Mouse (Mus musculus): ENCODE measurements around the gene Pon3. TPM values are rescaled to one million over a fixed set of nuclear protein-coding genes. Genes with fewer than 3 reads are reported as not detected.

Gene Pon3
- total RNA-seq (2021) = 100 to 1,000 TPM in 1 of 2 experiments, 10 to 100 TPM in 1; 79.0 to 204 TPM
- polyA plus RNA-seq (2012; rRNA removed) = 18.1 and 26.5 TPM in 2 replicates
- long read RNA-seq, transcript Pon3-201 (9 exons, 1,837 nt) = major isoform, 14 of 23 reads
- long read RNA-seq, partial matches to known transcripts = 1 of 23 reads
- long read RNA-seq, other reads (novel, unspliced or antisense) = 4 of 23 reads

DNA sequence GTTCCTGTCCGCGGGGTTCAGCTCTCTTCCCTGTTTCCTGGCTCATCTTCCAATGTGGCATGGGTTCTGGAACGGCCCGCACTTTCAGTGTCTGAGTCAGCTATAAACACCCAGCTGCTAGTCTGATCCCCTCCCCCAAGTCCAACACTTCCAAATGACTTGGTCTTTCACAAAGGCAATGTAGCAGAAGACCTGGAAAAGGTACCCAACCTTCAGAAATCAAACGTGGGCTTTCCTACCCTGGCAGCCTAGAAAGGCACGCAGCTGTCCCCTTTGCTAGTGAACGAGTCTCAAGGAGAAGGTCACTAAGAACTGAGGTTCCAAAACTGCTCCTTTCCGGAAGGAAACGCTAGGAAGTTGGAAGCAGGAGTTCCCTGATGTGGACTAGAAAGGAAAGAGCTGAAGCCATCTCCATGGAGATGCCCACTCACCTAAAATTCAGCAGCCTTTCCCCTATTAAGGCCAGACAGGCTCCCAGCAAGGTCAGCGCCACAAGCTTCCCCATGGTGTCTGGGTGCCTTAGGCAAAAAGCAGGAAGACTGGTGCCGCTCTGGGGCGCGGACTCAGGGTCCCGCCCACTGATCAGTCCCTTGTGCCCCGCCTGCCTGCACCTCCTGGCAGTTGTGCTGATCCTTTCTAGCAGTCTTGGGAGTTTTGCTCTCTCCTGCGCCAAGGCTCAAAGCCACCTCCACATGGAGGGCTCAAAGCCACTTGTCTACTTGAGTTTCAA lies at the start of gene Pon3:
Gene Pon3 (minus strand): TSS at position 565 of the 730 bp plus-strand sequence.
- DNase-seq = peak; percentile 88

GRCm38 (mm10) chr6:5304956-5305355 lies 48.9 kb upstream of the Pon3 start:
- no peak for DNase-seq

DNA sequence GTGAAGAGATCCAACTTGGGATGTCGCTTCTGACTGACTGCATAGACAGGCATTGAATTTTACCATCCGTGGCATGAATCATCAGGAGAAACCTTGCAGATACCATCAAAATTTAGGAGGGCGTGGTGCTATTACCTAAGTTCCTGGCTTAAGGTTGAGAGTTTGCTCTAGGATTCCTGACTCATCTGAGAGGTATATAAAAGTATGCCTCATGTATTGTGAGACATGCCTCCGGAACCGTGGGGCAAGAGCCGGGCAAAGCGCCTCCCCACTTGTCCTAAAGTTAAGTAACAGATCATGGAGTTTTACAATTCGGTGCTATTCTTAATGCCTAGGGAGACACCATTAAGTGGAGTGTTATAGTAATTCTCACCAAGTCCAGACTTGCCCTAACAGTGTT lies 44.5 kb upstream of the Pon3 start:
- DNase-seq = no peak

DNA sequence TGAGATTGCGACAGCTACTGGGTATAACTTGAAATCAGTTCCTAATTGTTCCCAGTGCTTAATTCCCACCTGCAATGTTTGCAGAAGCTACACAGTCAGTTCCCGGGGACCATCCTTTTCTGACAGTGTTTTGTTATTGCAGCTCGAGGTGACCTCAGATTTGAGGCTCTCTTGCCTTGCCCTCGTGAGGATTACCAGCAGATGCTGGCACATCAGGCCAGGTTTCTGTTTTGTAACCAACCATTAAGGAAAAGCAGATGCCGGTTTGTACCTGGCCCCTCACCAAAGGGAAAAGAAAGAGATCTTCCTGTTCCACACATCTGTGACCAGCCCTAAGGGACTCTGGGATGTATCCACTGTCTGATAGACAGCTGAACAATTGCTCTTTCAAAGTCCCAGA lies 43.5 kb upstream of the Pon3 start:
- DNase-seq = no peak

DNA sequence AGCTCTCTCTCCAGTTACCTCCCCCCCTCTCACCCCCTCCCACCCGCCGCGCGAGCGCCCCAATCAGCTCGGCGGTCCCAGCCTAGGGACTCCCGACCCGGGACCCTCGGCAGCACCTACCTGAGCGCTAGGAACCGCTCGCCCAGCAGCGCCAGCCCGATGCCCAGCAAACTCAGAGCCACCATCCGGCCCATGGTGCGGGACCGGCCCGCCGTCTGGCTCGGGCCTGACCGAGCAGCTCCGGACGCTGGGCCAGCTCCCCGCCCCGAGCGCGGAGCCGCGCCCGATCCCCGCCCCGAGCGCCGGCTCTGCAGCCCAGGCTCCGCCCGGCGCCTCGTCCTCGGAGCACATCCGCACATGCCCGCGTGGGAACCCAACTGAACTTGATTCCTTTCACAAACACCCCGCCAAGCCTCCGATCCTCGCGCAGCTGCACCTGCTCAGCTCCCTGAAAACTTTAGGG lies 42.0 kb upstream of the Pon3 start, which contains the start of gene Pon2:
Gene Pon2 (minus strand): TSS at position 364 of the 463 bp plus-strand sequence.
- peak; percentile 94 for DNase-seq

GRCm38 (mm10) chr6:5297321-5298091 lies 41.4 kb upstream of the Pon3 start:
- DNase-seq = peak; percentile 76

DNA sequence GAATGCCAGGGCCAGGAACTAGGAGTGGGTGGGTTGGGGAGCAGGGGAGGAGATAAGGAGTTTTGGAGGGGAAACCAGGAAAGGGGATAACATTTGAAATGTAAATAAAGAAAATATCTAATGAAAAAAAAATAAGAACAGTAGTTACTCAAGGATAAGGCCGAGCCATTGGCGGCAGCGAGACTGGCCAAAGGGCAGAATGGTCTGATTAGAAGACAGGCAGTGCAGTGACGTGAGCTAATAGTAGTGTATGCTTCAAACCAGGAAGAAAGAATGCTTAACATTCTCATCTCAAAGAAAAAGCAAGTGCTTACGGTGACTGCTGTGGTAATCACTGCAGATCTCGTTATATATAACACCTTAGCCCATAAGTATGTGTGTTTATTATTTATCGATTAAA lies 40.0 kb upstream of the Pon3 start:
- DNase-seq = no peak

- no peak for DNase-seq
Observed at GRCm38 (mm10) chr6:5294659-5295449, 38.8 kb upstream of the Pon3 start.

DNA sequence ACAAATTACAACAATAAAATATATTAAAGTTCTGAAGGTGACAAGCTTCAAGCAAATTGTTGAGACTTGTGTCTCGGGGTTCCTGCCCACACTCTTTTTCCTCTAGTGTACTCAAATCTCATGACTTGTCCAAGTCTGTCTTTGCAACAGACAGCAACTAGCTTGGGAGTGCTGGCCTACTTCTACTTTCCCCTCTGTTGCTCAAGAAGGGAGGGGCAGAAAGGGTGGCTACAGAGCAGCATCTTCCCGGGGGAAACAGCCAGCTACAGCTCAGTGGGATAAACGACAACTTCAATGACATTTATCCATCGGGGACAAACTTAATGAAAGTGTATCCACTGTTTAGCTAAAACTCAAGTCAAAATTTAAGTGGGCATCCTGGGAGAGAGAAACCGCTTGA lies 36.8 kb upstream of the Pon3 start:
- no peak for DNase-seq

- DNase-seq = no peak
Observed at GRCm38 (mm10) chr6:5291450-5291849, 35.4 kb upstream of the Pon3 start.

DNA sequence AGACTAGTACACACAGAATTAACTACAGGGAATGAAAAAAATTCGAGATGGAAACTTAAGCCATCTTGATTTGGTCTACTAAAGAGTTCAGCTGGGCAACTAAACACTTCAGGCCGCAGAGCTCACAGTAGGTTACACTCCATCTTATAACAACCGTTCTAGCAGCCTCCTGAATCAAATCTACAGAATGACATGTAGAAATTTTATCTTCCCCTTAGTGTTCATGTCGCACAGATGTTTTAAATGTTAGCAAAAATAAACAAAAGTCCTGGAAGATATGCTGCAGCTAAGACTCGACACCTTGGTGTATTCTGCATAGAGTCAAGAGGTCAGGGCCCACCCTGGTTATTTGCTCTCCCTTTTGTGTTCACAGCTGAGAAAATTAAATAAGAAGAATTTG lies 31.8 kb upstream of the Pon3 start:
- DNase-seq = no peak

- DNase-seq = no peak
Observed at GRCm38 (mm10) chr6:5287392-5287791, 31.3 kb upstream of the Pon3 start.

DNA sequence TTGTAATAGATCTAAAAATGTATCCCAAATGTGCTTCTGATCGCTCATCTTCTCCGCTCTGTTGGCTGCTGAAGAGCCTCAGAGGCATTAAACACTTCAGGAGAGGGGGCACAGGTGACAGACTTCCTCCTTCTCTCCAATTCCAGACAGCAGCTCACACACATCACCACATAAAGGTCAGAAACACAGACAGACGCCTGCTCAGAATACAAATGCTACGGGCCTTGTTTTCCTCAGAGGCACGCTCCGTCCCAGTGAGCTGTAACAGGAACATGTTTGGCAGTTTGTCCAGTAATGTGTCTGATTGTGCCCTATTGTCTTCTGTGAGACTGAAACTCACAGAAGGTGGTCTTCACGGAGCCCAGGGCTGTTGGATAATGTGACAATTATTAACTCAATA lies 26.3 kb upstream of the Pon3 start:
- no peak for DNase-seq

DNA sequence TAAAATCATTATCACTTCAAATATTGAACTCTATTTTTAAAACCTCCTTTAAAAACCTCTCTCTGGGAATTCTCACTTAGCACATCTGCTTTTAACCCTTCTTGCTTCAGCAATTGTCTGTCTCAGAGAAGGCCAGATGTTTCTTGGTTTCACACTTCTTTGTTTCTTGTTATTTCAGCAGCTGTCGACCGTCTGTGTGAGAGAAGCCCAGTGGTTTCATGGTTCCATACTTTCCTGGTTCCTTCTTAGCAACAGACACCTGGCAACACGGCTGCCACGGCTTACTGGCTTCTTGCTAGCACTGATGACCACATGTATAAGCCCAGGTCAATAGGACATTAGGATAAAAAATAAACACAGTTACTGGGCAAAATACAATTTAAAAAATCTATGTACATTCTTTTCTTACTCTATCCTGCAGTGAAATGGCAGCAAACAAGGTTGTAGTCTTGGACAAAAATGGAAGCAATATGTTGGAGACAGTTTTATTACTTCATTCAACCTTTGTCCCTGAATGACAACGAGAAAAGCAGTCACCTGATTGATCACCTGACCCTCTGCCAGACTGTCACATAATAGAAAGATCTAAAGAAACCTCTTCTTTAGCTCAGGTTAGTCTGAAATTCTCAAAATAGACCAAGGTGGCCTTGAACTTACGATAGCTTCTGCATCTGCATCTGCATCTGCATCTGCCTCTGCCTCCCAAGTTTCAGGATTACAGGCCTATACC lies 24.7 kb upstream of the Pon3 start:
- DNase-seq = no peak

DNA sequence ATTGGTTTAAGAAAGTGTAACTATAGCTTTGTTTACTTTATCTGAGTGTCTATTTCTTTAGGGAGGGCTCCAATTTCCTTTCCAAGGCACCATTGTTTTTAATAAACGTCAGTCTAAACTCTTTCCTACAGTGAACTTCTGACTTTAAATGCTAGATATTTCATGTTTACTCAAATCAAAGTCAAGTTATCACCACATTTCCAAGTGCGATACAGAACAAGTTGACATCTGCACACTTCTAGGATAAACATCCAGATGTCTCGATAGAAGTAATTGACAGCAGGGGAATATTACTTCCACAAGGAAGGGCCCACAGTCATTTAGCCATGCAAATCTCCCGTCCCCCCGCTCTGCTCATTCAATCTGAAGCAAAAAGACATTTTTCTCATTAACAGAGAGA lies 21.9 kb upstream of the Pon3 start:
- no peak for DNase-seq

DNA sequence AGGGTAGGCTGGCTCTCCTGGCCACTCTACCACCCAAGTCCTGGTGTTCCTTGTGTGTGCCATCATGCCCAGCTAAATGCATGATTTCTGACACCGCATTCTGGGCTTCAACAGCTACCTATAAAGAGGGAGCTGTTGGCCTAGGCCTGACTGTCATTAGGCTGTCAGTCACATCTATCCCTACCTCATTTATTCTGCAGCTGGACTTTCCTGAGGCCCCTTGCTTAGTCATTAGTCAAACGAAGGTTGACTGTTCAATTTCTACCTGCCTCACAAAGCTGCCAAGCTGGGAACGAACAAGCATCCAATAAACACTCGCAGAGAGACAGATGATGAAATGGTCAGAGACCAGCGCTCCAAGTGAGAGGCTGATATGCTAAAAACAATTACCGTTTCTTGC lies 13.6 kb upstream of the Pon3 start:
- DNase-seq = no peak

DNA sequence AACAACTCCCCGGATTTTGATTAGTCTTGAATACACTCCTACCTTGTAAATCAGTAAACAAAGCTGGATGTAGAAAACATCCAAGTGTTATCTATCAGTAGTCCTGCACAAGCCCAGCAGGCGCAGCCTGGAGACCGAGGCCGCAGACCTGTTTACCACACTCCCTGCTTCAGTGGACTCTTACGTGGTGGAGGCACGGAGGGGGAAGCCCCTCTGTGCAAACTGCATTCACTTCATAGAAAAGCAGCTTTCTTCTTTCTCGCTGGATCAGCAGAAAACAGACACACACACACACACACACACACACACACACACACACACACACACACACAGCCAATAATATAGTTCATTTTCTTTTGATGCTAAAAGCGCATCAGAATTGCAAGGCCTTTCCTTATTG lies 8.7 kb upstream of the Pon3 start:
- DNase-seq = no peak

DNA sequence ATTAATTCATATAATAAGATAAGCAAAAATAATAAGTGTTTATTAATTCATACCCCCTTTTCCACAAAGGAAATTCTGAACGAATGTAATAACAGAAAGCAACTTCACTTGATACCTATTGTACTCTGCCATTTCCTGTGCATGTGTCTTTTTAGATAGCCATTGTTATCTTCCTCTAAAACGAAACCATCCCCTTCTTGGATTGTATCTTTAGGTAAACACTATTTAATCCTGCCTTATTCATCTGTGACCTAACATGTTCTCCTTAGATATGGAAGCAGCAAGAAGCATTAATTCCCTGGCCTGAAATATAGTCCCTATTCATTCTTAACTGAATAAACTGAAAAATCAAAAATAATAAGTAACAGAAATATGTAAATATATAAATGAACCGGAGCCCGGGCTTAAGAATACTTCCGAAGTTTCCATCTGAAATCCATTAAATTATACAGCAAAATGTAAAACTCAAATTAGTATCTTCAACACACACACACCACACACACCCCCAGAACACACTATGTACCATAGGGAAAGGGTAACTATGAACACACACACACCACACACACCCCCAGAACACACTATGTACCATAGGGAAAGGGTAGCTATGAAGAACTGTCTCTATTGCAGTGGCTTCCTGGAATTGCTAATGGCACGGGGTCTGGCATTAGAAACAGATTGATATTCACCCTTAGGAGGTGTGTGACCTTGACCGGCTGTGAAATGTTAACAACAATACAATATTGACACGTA lies 7.3 kb upstream of the Pon3 start:
- DNase-seq = no peak

DNA sequence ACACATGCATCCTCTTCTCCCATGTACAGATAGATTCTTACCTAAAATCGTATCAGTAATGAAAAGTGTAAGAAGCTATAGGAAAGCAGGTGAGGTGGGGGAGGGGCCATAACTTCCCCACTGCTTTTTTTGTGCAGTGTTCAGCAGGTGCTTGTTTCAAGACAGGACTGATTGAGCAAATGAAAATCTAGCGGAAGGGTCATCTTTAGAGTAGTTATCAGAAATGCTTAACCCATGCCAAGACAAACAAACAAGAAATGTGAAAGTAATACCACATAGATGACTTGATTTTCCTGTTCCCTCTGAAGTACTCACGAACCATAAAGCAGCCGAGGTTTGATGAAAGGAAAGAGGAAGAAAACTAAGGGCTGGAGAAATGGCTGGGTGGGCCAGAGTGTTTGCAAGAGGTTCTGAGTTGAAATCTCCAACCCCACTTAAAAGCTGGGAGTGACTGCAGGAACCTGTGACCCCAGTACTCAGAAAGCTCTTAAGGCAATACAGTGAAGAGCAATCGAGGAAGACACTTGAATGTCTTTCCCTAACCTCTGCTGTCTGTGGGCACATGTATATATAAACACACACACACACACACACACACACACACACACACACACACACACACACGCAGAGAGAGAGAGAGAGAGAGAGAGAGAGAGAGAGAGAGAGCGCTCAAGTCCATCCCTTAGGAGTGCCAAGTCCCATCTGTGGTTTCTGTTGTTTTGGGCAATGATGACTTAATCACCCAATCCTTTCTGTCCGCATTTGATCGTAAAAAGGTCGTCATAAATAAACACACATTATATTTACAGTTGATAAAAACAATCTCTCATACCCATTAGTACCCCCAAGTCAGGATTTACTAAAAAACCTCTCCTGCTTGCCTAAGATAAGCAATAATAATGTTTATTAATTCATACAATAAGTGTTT lies 6.5 kb upstream of the Pon3 start:
- DNase-seq = no peak

- DNase-seq = no peak
Observed at GRCm38 (mm10) chr6:5255291-5255690, 795 bp downstream of the Pon3 start.

Measured in adrenal gland, adult 2 months (tissue).